Mouse (Mus musculus): ENCODE results near the gene Spred2.
"Not testable (repeated sequence)": the region's sequence is repeated elsewhere in the genome, so short reads cannot be mapped to it uniquely, and the experiment has no call there.

Gene Spred2

GRCm38 (mm10) chr11:20054617-20055016 is 130.4 kb downstream of the Spred2 start:
- DNase-seq (ENCODE audit: low read depth): no peak

GRCm38 (mm10) chr11:20056168-20056567 is 132.0 kb downstream of the Spred2 start:
- DNase-seq (ENCODE audit: low read depth): no peak

GRCm38 (mm10) chr11:20057429-20057828 is 133.3 kb downstream of the Spred2 start:
- DNase-seq (ENCODE audit: low read depth): no peak

- DNase-seq (ENCODE audit: low read depth): no peak
Measured at GRCm38 (mm10) chr11:20059736-20060135, 135.6 kb downstream of the Spred2 start.

- not testable (repeated sequence) for DNase-seq (ENCODE audit: low read depth)
Measured at GRCm38 (mm10) chr11:20062801-20063200, 138.6 kb downstream of the Spred2 start.

- DNase-seq (ENCODE audit: low read depth): not testable (repeated sequence)
Measured at GRCm38 (mm10) chr11:20064086-20064485, 139.9 kb downstream of the Spred2 start.

GRCm38 (mm10) chr11:20064926-20065325 is 140.8 kb downstream of the Spred2 start:
- DNase-seq (ENCODE audit: low read depth): no peak

- DNase-seq (ENCODE audit: low read depth): no peak
Measured at GRCm38 (mm10) chr11:20066106-20066505, 141.9 kb downstream of the Spred2 start.

- DNase-seq (ENCODE audit: low read depth): no peak
Measured at GRCm38 (mm10) chr11:20067521-20067920, 143.3 kb downstream of the Spred2 start.

GRCm38 (mm10) chr11:20068346-20069004 is 144.3 kb downstream of the Spred2 start:
- DNase-seq (ENCODE audit: low read depth): no peak

- peak; percentile 18 for DNase-seq (ENCODE audit: low read depth)
Measured at GRCm38 (mm10) chr11:20072174-20072573, 148.0 kb downstream of the Spred2 start.

GRCm38 (mm10) chr11:20072826-20073225 is 148.7 kb downstream of the Spred2 start:
- no peak for DNase-seq (ENCODE audit: low read depth)

Data from c-Kit-positive CD71-negative TER-119-negative erythroid progenitor cells, embryonic 14.5 days (primary cell).